Mouse (Mus musculus) ES-Bruce4 (cell line): ENCODE data around the gene Fam198a.

Source experiments
- CTCF ChIP-seq: IDR thresholded peaks from one replicate; pipeline ENCODE4 v1.8.1; 2011; ENCODE audit warnings: low read depth, low read length
- EP300 ChIP-seq: IDR thresholded peaks from 2 replicates; pipeline ENCODE4 v1.6.1; 2011; ENCODE audit warnings: low read depth, low read length; ENCODE audit not compliant: insufficient read depth

DNA sequence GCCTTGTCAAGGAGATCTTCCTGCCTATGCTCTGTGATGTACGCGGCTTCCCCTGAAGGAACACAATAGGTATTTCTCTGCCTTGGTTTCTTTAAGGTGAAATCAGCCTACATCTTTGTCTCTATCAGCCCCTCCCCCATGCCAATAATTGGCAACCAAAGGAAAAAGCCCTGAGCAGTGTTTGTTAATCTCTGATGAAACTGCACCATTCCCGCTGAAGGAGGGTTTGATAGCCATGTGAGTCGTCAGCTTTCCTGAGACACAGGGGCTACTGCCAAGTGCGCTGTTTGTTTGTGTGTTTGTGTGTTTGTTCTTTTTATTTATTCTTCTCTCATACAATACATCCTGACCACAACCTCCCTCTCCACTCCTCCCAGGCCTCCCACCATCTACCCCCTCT, 26.9 kb upstream of the Fam198a start:
- no peak for TF ChIP-seq CTCF
- TF ChIP-seq EP300 = no peak
